Mouse (Mus musculus) heart, postnatal 0 days (tissue): ENCODE results near the gene Clic6. TPM values are rescaled to one million over a fixed set of nuclear protein-coding genes. Genes with fewer than 3 reads are reported as not detected.

Experiments
- ATAC-seq: fragments of 200-750 bp; cut with Nextera tagmentation; 2 replicates; pipeline ENCODE4 v1.8.0; 2017; ENCODE audit warnings: low read depth, moderate number of reproducible peaks, moderate library complexity; ENCODE audit not compliant: insufficient read depth
- DNase-seq: peaks from one replicate; pipeline ENCODE4 v3.0.0-alpha.2; 2016; ENCODE audit warnings: low spot score
- H3K27ac ChIP-seq: fragments of 300-500 bp; sonication (generic); 2 replicates; pipeline ENCODE4 v1.5.1; 2014; ENCODE audit warnings: low read depth, mild to moderate bottlenecking
- H3K27me3 ChIP-seq: fragments of 300-500 bp; sonication (generic); 2 replicates; pipeline ENCODE4 v1.6.1; 2014; ENCODE audit warnings: low read length, mixed read lengths; ENCODE audit not compliant: control insufficient read depth, insufficient read depth
- H3K36me3 ChIP-seq: fragments of 300-500 bp; sonication (generic); replicated peaks from 2 replicates; pipeline ENCODE4 v1.6.1; 2014; ENCODE audit warnings: low read length, mixed read lengths; ENCODE audit not compliant: control insufficient read depth, insufficient read depth
- H3K4me1 ChIP-seq: fragments of 300-500 bp; sonication (generic); 2 replicates; pipeline ENCODE4 v1.6.1; 2014; ENCODE audit warnings: antibody characterized with exemption; ENCODE audit not compliant: control insufficient read depth, insufficient read depth
- H3K4me2 ChIP-seq: fragments of 300-500 bp; sonication (generic); 2 replicates; pipeline ENCODE4 v1.6.1; 2014; ENCODE audit warnings: low read depth, mild to moderate bottlenecking, low read length, moderate library complexity
- H3K4me3 ChIP-seq: fragments of 300-500 bp; sonication (generic); 2 replicates; pipeline ENCODE4 v1.5.1; 2014; ENCODE audit warnings: low read depth, low read length
- H3K9ac ChIP-seq: fragments of 300-500 bp; sonication (generic); replicated peaks from 2 replicates; pipeline ENCODE4 v1.6.1; 2014; ENCODE audit warnings: low read depth, low read length, mixed read lengths
- H3K9me3 ChIP-seq: fragments of 300-500 bp; sonication (generic); replicated peaks from 2 replicates; pipeline ENCODE4 v1.6.1; 2016; ENCODE audit warnings: low read length; ENCODE audit not compliant: control insufficient read depth
- CTCF ChIP-seq: IDR thresholded peaks from 2 replicates; pipeline ENCODE4 v1.5.1; 2016; ENCODE audit warnings: antibody characterized with exemption, control low read depth, low read depth
- EP300 ChIP-seq: IDR thresholded peaks from 2 replicates; pipeline ENCODE4 v1.6.1; 2016; ENCODE audit warnings: antibody characterized with exemption, low read depth
- WGBS: fragments of 180-500 bp; shearing (Covaris S2); extraction: QIAGEN DNeasy Blood & Tissue Kit; methylation state at CpG from one replicate; pipeline ENCODE4 v1.1.7; 2014; 5-methylcytosine and 5-hydroxymethylcytosine counted together
- polyA plus RNA-seq: library from polyadenylated mRNA; unstranded; fragments of >200 nt; fragmentation: Nextera tagmentation; extraction: Ambion mirVana; gene quantifications from 2 replicates; pipeline ENCODE4 v1.2.1, GENCODE M21; 2015
- total RNA-seq: library from RNA; depleted of rRNA; stranded (reverse); fragments of >200 nt; gene quantifications from 2 replicates; pipeline ENCODE4 v1.2.3, GENCODE M21; 2014; ENCODE audit warnings: low replicate concordance

Clic6 gene
- total and polyA plus RNA-seq, 2 experiments from 2014 or later: 0.38 to 1.1 TPM

- no peak overlapping the region for H3K4me3 ChIP-seq
- H3K9ac ChIP-seq: no peak overlapping the region
- no peaks in the 10 kb centered on the region; the same call in 1 of the 2 replicates for H3K4me1 ChIP-seq
- H3K4me2 ChIP-seq: no peak overlapping the region
- ATAC-seq: no peak
- no peaks in the 10 kb centered on the region for H3K27me3 ChIP-seq
- no peaks in the 10 kb centered on the region for H3K9me3 ChIP-seq
- TF ChIP-seq EP300 (no peak), CTCF (no peak)
- H3K27ac ChIP-seq: no peak overlapping the region
- DNase-seq: no peak
- WGBS: 63% methylated on average over 6 of the region's 6 CpGs
- H3K36me3 ChIP-seq: no peaks in the 10 kb centered on the region
These were observed 1.6 kb downstream of the Clic6 start for GRCm38 (mm10) chr16:92487086-92487485.

- H3K4me1 ChIP-seq: no peaks in the 10 kb centered on the region; the same call in 1 of the 2 replicates
- no peak overlapping the region for H3K9ac ChIP-seq
- TF ChIP-seq EP300: no peak
- TF ChIP-seq CTCF: peak; percentile 68
- no peak overlapping the region for H3K4me2 ChIP-seq
- no peaks in the 10 kb centered on the region for H3K27me3 ChIP-seq
- H3K9me3 ChIP-seq: no peaks in the 10 kb centered on the region
- no peaks in the 10 kb centered on the region for H3K36me3 ChIP-seq
- 42% methylated on average over 4 of the region's 4 CpGs for WGBS
- ATAC-seq: no peak
- peak; percentile 21 for DNase-seq
- no peak overlapping the region for H3K27ac ChIP-seq
- H3K4me3 ChIP-seq: no peak overlapping the region
These were observed 2.0 kb downstream of the Clic6 start for GRCm38 (mm10) chr16:92487489-92487888.

- DNase-seq: no peak
- Histone ChIP-seq H3K4me3 (no peak overlapping the region), H3K36me3 (no peaks in the 10 kb centered on the region), H3K27ac (no peak overlapping the region), H3K9ac (no peak overlapping the region), H3K9me3 (no peaks in the 10 kb centered on the region), H3K27me3 (no peaks in the 10 kb centered on the region), H3K4me1 (no peaks in the 10 kb centered on the region; the same call in 1 of the 2 replicates), H3K4me2 (no peak overlapping the region)
- 84% methylated on average over 5 of the region's 5 CpGs for WGBS
- TF ChIP-seq CTCF: no peak
- TF ChIP-seq EP300: no peak
- no peak for ATAC-seq
These were observed 2.9 kb downstream of the Clic6 start for GRCm38 (mm10) chr16:92488456-92488855.

GRCm38 (mm10) chr16:92489356-92489755, 3.8 kb downstream of the Clic6 start:
- no peak for TF ChIP-seq CTCF
- TF ChIP-seq EP300: no peak
- 54% methylated on average over 9 of the region's 9 CpGs for WGBS
- Histone ChIP-seq H3K4me2 (no peak overlapping the region), H3K27ac (no peak overlapping the region), H3K4me1 (peaks cover 8% of the 10 kb centered on the region), H3K27me3 (no peaks in the 10 kb centered on the region), H3K4me3 (no peak overlapping the region), H3K9ac (no peak overlapping the region), H3K9me3 (no peaks in the 10 kb centered on the region), H3K36me3 (no peaks in the 10 kb centered on the region)
- DNase-seq (no peak), ATAC-seq (no peak)

- peak overlapping the region; percentile 43 for H3K9ac ChIP-seq
- ATAC-seq (no peak), DNase-seq (no peak)
- H3K36me3 ChIP-seq: no peaks in the 10 kb centered on the region
- H3K4me1 ChIP-seq: peaks cover 14% of the 10 kb centered on the region; the same call in 1 of the 2 replicates
- no peak for TF ChIP-seq EP300
- no peak for TF ChIP-seq CTCF
- peak overlapping the region; percentile 53 for H3K4me3 ChIP-seq
- WGBS: 15% methylated on average over 26 of the region's 26 CpGs
- H3K9me3 ChIP-seq: no peaks in the 10 kb centered on the region
- peaks cover 43% of the 10 kb centered on the region for H3K27me3 ChIP-seq
- H3K4me2 ChIP-seq: peak overlapping the region; percentile 71
- no peak overlapping the region for H3K27ac ChIP-seq
These were observed 12.5 kb downstream of the Clic6 start for GRCm38 (mm10) chr16:92497851-92498588.

GRCm38 (mm10) chr16:92498589-92498981, 13.0 kb downstream of the Clic6 start:
- no peak overlapping the region for H3K27ac ChIP-seq
- H3K4me1 ChIP-seq: peaks cover 13% of the 10 kb centered on the region; the same call in 1 of the 2 replicates
- H3K36me3 ChIP-seq: no peaks in the 10 kb centered on the region
- no peaks in the 10 kb centered on the region for H3K9me3 ChIP-seq
- H3K4me2 ChIP-seq: peak overlapping the region; percentile 71
- H3K4me3 ChIP-seq: peak overlapping the region; percentile 53
- under 1% methylated on average over 34 of the region's 34 CpGs for WGBS
- H3K9ac ChIP-seq: peak overlapping the region; percentile 43
- H3K27me3 ChIP-seq: peaks cover 43% of the 10 kb centered on the region
- ATAC-seq (peak; percentile 42; the same call in 1 of the 2 replicates), DNase-seq (no peak)
- TF ChIP-seq EP300: no peak
- TF ChIP-seq CTCF: no peak
